Mouse (Mus musculus): ENCODE data around the gene Marcksl1. TPM values are rescaled to one million over a fixed set of nuclear protein-coding genes. Genes with fewer than 3 reads are reported as not detected.

Marcksl1 gene
- 233 TPM in 2 replicates for polyA plus RNA-seq (2012; rRNA removed)

DNA sequence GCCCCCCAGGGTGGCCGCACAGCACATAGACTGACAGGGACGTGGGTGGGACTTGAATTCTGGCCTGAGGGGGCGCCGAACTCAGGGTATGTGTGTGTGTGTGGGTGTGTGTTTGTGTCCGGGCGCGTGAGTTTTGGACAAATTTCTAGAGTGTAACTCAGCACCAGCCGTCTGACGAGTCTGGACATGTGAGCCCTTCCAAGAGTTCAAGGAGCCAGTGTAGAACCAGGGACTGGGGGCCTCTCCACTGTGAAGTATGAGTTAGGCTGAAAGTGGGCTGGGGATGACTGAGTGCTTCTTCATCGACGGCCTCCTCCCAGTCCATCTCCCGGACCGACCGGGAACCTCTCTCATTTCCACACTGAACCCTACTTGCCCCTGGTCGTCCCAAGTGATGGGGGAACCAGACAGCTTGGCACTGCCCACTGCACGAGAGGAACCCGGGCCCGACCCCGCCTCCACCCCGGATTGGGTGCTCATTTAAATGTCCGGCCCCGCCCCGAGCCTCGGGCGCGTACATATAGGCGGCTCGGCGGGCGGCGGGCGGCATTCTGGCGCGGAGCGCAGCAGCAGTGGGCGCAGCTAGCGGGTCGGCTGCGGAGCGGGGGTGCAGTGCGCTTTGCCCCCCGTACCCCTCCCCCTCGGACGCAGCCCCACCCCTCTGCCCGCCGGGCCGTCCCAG is at the start of gene Marcksl1:
TSS of gene Marcksl1 (plus strand) at position 496 of the 682 bp plus-strand sequence.
- DNase-seq (ENCODE audit: extremely low spot score in 1 of 2, low spot score in 1 of 2), result peak in 1 of 2 experiments; percentile 74

DNA sequence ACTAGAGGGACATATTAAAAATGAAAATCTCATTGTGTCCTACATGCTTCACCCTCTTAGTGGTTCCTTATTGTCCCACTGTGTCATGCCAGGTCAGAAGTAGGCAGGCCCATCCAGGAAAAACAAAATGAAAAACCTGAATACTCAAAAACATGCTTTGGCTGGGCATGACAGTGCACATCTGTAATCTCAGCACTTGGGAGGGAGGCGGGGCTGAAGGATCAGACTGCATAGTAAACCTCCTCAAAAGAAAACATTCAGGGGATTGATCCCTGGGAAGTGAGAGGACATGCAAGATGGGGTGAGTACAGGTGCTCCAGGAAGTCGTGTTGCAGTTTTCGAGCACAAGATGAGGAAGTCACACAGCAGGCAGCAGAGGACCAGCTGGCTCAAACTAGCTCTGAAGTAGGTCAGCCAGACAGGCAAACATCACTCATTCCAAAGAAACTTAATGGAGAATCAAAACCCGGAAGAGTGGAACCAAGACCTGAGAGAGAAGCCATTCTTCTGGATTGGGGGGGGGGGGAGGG is 49.0 kb upstream of the Marcksl1 start:
- no peak for DNase-seq (ENCODE audit: extremely low spot score in 1 of 2, low spot score in 1 of 2)

DNA sequence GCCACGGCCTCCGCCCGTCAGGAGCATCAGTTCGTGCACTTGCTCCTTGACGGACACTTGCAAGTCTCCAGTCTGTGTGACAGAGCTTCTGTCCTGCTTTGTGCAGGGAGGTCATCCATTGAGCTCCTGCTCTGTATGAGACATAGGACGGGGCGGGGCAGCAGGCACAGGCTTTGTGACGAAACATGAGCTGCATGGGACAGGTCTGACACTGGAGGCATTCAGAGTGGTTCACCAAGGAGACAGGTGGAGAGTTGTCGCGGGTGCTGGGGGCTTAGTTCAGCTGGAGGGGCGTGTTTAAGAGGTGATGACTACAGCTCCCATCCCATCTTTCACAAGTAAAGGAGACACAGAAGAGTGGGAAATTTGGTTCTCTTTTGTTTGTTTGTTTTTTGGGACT is 37.3 kb upstream of the Marcksl1 start:
- DNase-seq (ENCODE audit: extremely low spot score in 1 of 2, low spot score in 1 of 2), result no peak

DNA sequence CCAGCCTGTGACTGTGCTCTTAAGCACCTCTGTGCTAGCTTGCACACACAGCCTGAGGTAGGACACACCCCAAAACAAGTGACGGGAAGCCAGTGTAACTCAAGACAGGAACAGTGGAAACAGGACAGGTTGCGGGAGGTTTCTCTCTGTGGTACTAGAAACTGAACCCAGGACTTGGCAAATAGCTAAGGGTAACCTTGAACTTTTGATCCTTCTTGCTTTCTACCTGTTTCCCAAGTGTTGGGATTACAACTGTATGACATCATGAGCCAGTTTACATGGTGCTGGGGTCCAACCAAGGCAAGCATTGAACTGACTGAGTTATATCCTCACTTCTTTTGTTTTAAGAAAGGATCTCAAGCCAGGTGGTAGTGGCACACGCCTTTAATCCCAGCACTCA is 33.5 kb upstream of the Marcksl1 start:
- no peak for DNase-seq (ENCODE audit: extremely low spot score in 1 of 2, low spot score in 1 of 2)

DNA sequence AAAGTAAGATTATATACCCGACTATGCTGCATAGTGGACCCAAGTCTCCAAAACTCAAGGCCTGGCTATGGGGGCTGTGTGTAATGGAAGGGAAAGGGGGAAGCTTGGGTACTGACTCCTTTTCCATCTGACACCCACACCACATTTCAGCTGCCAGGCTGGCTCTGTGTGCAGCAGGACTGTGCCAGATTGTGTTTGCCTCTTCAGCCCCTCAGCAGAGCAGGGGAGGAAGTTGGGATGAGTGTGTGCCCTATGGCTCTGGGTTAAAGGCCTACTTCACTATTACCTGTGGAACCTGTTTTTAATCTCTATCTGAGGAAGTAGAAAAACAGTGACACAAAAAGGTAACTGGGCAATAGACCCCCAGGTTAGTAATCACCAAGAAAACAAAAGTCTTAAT is 32.3 kb upstream of the Marcksl1 start:
- DNase-seq (ENCODE audit: extremely low spot score in 1 of 2, low spot score in 1 of 2), result no peak

DNA sequence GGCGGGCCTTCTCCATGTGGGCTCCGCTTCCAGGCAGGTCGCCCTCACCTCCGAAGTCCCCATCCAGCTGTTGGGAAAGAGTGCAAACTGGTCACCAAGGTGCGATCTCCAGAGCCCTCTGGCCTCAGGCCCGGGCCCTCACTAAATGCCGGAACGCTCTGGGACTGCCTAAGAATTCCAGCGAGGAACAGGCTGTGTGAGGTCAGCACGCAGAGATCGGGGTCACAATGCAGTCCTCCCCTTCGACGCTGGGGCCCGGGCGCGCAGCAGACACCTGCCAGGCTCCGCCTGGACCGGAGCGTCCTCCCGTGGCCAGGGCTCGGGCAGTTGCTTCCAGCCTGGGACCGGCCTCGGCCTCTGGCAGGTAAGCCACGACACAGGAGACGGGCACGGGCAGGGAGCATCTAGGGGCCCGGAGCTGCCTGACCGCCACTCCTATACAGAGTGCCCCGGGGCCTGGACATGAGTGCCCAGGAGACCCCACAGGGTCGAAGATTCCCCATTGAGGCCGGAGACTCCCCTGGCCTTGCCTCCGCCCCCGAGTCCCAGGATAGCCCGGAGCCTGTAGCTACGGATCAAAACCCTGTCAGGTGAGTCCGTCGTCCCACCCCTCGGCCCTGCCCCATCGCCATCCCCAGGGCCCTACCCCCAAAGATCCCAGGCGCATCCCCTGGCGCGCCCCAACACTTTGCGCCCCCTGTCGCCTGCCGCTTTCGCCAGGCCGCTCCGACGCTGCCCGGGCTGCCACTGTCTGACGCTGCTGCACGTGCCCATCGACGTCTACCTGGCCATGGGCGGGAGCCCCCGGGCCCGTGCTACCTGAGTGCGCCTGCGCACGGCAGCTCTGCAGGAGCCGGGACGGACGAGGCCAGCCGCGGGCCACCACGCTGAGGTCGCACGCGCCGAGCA is 22.2 kb upstream of the Marcksl1 start, which contains the start of the genes Tssk3 and Fam229a:
TSS of gene Tssk3 (minus strand) at position 51 of the 909 bp plus-strand sequence.
TSS of gene Fam229a (plus strand) at position 219 of the 909 bp plus-strand sequence.
- no peak for DNase-seq (ENCODE audit: extremely low spot score in 1 of 2, low spot score in 1 of 2)

DNA sequence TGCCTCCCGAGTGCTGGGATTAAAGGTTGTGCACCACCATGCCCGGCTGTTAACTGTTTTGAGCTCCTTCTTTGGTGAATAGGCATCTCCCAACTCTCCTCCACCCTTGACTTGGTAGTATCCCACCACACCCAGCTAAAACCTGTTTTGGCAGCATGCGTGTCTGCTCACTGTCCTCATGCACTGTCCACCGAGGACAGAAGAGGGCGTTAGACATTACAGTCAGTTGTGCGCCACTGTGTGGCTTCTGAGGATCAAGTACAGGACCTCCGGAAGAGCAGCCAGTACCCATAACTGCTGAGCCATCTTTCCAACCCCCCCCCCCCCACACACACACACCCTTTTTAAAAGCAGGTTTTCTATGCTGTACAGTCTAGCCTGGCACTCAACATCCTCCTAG is 18.7 kb upstream of the Marcksl1 start:
- no peak for DNase-seq (ENCODE audit: extremely low spot score in 1 of 2, low spot score in 1 of 2)

DNA sequence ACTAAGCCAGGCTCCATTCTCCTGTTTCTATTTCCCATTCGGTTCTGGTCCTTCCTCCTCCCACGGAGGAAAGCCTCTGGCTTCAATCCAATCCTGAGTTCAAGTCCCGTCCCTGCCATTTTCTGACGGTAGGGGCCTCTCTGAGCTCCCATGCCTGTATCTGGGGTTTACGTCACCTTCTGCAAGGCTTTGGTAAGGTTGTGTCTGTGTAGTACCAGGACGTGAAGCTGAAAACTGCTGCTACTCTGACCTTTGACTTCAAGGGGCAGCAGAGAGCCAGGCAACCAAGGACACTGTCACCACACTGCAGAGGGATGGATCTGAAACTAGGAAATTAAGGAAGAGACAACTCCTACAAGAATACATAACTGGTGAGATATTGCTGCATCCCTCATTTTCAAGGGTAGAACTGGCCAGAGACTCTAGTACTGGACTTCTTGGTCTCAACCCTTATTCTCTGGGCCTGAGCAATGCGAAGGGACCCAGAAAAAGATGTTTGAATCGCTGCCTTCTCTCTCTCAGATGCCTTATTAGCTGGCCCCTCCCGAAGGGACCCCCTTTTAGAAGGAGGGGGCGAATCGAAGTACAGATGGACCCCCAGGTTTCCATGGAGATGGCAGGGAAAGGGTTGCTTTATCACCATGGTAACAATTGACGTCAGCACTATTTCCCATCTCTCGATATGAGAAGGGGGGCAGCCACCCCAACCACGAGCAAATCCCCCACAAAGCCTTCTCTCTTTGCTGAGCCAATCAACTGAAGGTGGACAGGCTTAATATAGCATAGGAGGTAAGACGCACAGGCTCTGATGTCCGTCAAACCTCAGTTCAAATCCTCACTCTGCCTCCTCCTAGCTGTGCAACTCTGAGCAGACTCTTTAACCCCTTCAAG is 17.5 kb upstream of the Marcksl1 start:
- peak in 1 of 2 experiments; percentile 60 for DNase-seq (ENCODE audit: extremely low spot score in 1 of 2, low spot score in 1 of 2)

DNA sequence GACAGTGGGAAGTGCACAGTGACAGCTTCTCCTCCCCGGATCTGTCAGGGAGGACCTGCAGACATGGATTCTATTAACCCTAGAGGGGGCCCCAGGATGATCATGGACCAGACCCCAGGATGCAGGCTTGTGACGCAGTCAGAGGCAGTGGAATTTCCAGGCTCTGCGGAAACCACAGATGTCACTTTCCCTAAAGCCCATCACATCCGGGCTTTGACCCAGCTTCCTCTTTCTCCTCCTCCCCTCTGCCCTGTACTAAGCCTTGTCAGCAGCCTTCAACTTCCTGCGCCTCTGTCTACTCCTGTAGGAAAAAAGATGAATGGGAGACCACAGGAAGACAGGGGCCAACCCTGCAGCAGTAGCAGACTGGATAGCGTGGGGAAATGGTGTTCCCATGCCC is 16.8 kb upstream of the Marcksl1 start:
- no peak for DNase-seq (ENCODE audit: extremely low spot score in 1 of 2, low spot score in 1 of 2)

DNA sequence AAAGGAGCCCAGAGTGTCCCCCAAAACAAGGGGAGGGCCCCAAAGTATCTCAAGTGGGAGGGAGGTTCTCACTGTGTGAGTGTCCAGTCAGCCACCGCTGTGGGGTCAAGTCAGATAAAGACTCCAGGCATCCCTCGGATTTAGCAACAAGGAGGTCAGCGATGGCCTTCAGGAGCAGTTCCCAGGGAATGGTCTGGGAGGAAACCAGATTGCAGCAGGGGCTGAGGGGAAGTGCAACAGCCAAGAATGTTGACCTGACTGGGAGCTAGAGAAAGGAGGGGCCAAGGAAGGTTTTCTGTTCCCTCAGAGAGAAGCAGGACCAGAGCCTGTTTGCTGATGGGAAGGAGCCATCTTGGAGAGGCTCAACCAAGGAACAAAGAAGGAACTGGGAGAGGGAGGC is 14.4 kb upstream of the Marcksl1 start:
- DNase-seq (ENCODE audit: extremely low spot score in 1 of 2, low spot score in 1 of 2), result no peak

DNA sequence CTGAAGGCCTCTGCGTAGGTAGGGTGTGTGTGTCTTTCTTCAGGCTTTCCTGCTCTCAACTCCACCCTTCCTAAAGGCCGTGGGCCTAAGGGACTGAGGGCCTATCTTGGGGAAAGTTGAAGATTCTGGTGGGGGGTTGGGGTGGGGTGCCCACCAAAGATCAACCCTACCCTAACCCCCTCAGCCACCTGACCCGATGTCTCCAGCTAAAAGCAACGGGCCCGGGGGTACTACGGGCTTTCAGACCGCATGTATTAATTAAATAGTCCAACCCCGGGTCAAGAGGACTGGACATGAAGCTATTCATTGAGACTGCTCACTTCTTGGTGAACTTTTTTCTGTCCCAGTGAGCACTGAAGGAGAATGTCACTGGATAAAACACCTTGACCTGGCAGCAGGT is 13.4 kb upstream of the Marcksl1 start:
- no peak for DNase-seq (ENCODE audit: extremely low spot score in 1 of 2, low spot score in 1 of 2)

DNA sequence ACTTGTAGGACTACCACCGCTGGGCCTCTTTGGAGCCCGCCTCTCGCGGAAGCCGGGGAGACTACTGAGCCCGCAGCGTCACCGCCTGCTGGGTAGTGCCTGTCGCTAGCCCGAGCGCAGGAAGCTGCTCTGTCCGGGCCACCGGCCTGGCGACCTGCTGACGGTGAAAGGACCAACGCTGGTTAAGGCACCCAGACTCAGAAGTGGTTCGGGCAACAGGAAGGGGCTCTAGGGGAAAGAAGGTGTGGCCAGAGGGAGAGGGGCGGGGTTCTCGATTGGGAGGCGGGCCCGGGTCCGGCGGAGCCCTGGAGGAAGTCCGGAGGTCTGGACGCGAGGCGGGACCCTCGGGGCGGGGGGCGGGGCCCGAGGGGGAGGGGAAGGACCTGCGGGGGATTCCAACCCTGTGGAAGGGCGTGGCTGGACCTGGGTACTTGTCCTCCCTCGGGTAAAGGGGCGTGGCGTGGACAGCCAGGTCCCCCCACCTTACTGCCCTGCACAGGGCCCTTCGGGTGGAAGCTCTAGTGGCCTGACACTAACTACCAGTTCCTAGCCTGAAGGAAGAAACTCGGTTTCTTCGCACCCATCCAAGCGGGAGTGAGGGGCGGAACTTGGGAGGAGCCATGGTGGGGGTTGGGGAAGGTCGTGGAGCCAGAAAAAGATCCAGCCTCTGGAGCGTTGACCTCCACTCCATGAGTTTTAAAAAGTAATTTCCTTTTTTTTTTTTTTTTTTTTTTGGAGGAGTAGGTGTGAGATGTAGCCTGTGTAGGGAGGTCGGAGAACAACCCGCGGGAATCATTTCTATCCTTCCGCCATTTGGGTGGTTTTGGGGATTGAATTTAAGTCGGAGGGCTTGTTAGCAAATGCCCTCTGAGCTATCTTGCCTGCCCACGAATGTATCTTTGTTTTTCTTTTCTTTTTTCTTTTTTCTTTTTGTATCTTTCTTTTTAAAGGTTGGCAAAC is 12.5 kb upstream of the Marcksl1 start:
- peak in 1 of 2 experiments; percentile 63 for DNase-seq (ENCODE audit: extremely low spot score in 1 of 2, low spot score in 1 of 2)

DNA sequence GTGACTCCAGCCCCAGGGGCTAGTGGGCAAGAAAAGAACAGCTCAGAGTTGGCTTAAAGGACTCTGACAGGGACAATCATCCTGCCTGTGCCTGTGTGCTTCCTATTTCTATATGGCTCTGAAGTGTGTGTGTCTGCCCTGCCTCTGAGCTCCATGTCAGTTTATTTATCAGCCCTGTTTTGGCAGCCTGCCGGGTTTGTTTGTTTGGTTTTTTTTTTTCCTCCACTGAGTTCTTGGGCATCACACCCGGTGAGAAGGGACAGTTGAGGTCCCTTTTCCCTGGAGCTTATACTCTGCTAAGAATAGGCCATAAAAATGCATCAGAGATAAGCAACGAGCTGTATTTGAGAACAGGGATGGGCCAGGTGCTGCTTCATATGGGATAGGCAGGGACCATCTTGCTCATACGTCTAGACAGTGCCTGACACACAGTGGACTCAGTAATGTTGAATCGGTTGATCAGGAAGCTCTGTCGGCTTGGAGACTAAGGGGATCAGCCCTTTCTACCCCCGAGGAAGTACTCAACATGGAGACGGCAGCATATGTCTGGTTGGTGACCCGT is 11.0 kb upstream of the Marcksl1 start:
- no peak for DNase-seq (ENCODE audit: extremely low spot score in 1 of 2, low spot score in 1 of 2)

DNA sequence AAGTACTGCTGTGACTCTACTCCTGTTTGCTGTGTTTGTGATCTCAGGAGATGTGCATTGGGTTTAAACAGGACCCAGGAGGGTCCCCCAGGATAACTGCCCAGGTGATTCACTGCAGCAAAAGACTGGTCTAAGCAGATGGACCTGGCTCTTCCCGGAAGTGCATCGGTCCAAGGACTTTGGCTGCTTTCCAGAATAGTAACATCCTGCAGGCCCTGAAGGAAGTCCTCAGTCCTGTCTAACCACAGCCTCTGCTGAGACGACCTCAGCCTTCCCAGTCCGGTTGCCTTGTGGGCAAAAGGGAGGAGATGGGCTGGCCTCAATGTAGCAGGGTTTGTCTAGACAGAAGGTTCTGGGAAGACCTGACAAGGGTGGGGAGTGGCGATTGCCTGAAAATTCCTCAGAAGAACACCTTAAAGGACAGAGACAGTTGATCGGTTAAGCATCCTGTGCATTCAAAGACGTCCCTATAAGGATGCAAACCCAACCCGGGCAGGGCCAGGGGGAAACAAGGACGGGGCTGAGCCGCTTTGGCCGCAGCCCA is 10.4 kb upstream of the Marcksl1 start:
- no peak for DNase-seq (ENCODE audit: extremely low spot score in 1 of 2, low spot score in 1 of 2)

DNA sequence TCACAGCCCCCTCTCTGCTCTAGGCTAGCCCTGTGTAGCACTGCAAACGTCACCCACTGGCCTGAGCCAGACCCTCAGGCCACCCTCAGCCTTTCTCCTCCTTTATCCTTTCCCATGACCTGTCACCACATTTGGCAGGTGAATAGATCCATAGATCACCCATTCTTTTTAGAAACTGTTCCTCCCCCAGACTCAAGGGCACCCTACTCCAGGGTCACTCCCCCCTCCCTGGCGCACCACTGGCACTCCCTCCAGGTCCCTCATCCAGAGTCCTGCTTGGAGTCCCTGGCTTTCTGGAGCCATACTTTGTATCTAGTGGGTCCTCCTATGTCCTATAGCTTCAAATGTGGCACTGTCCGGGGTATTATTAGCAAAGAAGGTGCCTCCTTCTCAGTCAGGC is 7.9 kb upstream of the Marcksl1 start:
- no peak for DNase-seq (ENCODE audit: extremely low spot score in 1 of 2, low spot score in 1 of 2)

DNA sequence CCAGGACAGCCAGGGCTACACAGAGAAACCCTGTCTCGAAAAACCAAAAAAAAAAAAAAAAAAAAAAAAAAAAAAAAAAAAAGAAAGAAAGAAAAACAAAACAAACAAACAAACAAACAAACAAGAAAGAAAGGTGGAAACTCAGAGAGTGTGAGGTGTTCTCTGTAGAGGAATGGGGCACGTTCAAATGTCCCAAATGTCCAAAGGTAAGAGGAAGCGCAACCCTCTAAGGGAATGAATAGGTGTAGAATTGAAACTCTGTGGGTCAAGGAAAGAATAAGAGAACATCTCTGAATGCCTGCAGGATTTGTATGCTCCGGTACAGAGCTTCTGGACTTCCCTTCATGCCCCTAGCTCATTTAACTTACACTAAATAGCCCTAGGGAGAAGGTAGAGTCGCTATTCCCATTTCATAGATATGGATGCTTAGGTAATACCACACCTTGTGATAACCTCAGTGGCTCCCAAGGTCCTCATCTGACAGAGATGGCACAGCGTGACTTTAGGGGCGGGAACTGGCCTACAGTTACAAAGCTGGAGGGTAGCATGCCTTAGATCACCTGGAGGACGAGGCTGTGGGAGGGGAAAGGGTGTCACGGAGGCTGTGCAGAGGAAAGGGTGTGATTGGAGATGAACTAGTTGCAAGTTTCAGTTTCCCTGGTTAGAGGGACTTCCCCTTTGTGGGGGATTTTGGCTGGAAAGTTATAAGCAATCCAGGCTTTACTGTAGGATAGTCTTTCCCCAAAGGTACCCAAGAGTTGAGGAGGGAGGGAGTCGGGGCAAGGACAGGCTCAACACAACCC is 5.7 kb upstream of the Marcksl1 start:
- no peak for DNase-seq (ENCODE audit: extremely low spot score in 1 of 2, low spot score in 1 of 2)

DNA sequence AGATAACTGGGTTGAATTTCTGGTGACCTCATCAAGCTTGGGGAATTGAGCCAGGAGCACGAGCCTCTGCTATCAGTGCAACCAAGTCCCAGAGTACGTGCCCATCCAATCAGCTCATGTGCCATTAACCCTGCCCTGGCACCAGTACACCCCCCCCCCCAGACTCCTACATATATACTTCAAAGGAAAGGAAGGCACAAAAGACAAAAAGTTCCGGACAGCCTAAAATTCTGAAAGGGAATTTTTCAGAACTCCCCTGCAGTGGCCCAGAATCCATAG is 5.2 kb upstream of the Marcksl1 start:
- no peak for DNase-seq (ENCODE audit: extremely low spot score in 1 of 2, low spot score in 1 of 2)

All from frontal cortex, adult 2 months (tissue).